Mouse (Mus musculus): ENCODE measurements around the gene Spag9. TPM values are rescaled to one million over a fixed set of nuclear protein-coding genes. Genes with fewer than 3 reads are reported as not detected.

Spag9 gene
- polyA plus RNA-seq (2021; fragmentation: Nextera tagmentation): 49.3 and 61.8 TPM in 2 replicates
- long read RNA-seq, experiment 1, partial matches to known transcripts: 59 of 102 reads
- long read RNA-seq, experiment 1, other reads (novel, unspliced or antisense): 43 of 102 reads
- long read RNA-seq, experiment 2, full-length matches to known transcripts: 5 of 104 reads
- long read RNA-seq, experiment 2, partial matches to known transcripts: 33 of 104 reads
- long read RNA-seq, experiment 2, other reads (novel, unspliced or antisense): 66 of 104 reads

GRCm38 (mm10) chr11:93995720-93996305 lies at the start of gene Spag9:
TSS of gene Spag9 (plus strand) at chr11:93996091.

GRCm38 (mm10) chr11:93956159-93956558 lies 39.7 kb upstream of the Spag9 start, which contains the start of gene Nme2:
TSS of gene Nme2 (minus strand) at chr11:93956259.

GRCm38 (mm10) chr11:93968005-93968847 lies 27.7 kb upstream of the Spag9 start, which contains the start of the genes Gm20390 and Nme1:
TSS of gene Gm20390 (minus strand) at chr11:93968293.
TSS of gene Nme1 (minus strand) at chr11:93968521.

Other genes starting within 250 kb of the Spag9 start
- 15.0 and 16.3 TPM in 2 replicates for gene Utp18, start 110.3 kb upstream of the Spag9 start, polyA plus RNA-seq (2021; fragmentation: Nextera tagmentation)
- 0.98 and 1.3 TPM in 2 replicates for gene Mbtd1, start 110.2 kb upstream of the Spag9 start, polyA plus RNA-seq (2021; fragmentation: Nextera tagmentation)
- 272 and 316 TPM in 2 replicates for gene Nme2, start 39.8 kb upstream of the Spag9 start, polyA plus RNA-seq (2021; fragmentation: Nextera tagmentation)
- 344 and 378 TPM in 2 replicates for gene Gm20390, start 27.8 kb upstream of the Spag9 start, polyA plus RNA-seq (2021; fragmentation: Nextera tagmentation)
- 229 and 280 TPM in 2 replicates for gene Nme1, start 27.6 kb upstream of the Spag9 start, polyA plus RNA-seq (2021; fragmentation: Nextera tagmentation)
- 10.9 and 11.7 TPM in 2 replicates for gene Tob1, start 215.4 kb downstream of the Spag9 start, polyA plus RNA-seq (2021; fragmentation: Nextera tagmentation)
- 0.24 and 1.5 TPM in 2 replicates for gene Wfikkn2, start 249.9 kb downstream of the Spag9 start, polyA plus RNA-seq (2021; fragmentation: Nextera tagmentation)

Data from layer of hippocampus, adult 6 months (tissue).